Mouse (Mus musculus) large intestine, adult 2 months (tissue): Measurements from ENCODE around the gene Itk. TPM values are rescaled to one million over a fixed set of nuclear protein-coding genes. Genes with fewer than 3 reads are reported as not detected.

Experiments
- DNase-seq: peaks from one replicate; pipeline ENCODE4 v3.0.0-alpha.2; 2012; ENCODE audit warnings: low read depth, low spot score
- WGBS: fragments of 180-500 bp; shearing (Covaris S2); methylation state at CpG from one replicate; pipeline ENCODE4 v1.1.7; 2018; 5-methylcytosine and 5-hydroxymethylcytosine counted together
- polyA plus RNA-seq: library from polyadenylated mRNA; depleted of rRNA; stranded (reverse); fragments of >200 nt; gene quantifications from 2 replicates; pipeline ENCODE4 v1.2.3, GENCODE M21; 2012; rRNA removed

Itk gene
- polyA plus RNA-seq, 1 experiment, result 1.2 TPM

DNA sequence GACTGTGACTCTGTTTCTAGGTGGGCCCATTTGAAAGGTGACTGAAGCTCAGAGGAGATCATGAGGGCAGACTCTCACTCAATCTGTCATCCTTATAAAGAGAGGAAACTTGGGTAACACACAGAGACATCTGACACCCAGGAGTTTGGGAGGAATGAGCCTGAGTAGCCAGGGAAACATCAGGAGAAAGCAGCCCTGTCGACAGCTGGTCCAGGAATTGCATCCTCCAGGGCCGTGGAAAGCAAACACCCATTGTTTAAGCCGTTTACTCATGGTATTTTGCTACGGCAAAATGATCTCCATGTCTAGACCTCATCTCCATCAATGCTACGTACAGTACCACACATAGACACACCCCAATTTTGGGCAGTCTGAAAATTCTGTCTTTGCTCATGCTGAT is 101.2 kb downstream of the Itk start:
- no peak for DNase-seq
- 68% methylated on average over 5 of the region's 5 CpGs for WGBS

DNA sequence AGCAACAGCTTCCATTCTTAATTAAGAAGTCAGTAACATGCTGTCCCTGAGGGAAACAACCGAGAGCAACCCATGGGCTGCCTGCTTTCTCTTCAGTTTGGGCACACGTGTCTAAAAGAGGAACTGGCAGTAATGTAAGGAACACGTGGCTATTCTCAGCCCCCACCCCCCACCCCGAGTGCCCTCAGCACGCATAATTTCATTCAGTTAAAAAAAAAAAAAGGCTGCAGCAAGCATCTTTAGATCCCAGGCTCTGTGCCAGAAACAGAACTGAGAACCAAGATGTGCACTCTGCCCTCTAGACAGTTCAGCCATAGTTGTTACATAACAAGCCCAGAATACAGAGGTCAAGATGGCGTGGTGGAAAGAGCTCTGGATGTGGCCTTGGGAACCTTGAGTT is 102.5 kb downstream of the Itk start:
- DNase-seq, result no peak
- 52% methylated on average over 6 of the region's 6 CpGs for WGBS

DNA sequence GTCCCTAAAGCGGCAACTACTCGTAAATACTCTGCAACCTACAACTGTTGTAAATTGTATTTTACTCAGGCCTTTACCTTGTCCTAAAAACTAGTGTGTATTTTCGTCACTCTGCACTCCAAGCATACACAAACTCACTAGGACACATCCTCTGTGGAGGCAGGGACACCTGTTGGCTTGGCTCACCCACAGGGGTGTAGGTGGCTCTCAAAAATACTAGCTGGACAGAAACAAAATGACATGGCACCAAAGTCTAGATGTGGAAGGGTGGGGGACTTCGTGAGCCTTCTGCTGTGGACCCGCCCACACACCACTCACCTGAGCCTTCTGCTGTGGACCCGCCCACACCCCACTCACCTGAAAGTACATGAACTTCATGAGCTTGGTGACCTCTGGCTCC is 105.5 kb downstream of the Itk start:
- 82% methylated on average over 6 of the region's 6 CpGs for WGBS

DNA sequence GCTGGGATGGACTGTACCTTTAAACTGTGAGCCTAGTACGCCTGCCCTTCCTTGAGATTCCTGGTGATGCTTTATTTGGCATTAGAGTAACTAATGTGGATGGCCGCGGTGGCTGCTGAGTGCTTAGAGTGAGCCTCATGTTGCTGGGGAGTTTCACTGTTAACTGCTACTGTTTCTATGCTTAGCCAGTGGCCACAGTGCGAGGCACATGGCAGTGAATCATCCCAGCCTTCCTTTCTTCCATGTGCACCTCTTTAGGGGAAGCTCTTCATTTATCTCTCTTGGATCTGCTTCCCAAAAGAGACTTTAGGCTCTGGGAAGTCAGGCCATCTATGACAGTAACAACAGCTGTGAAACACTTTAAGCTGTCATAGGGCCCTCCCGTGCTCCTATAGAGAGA is 106.7 kb downstream of the Itk start:
- WGBS, result 89% methylated on average over 5 of the region's 5 CpGs
- DNase-seq, result no peak

More for the DNA sequence above, 105.5 kb downstream of the Itk start:
- DNase-seq, result no peak

DNA sequence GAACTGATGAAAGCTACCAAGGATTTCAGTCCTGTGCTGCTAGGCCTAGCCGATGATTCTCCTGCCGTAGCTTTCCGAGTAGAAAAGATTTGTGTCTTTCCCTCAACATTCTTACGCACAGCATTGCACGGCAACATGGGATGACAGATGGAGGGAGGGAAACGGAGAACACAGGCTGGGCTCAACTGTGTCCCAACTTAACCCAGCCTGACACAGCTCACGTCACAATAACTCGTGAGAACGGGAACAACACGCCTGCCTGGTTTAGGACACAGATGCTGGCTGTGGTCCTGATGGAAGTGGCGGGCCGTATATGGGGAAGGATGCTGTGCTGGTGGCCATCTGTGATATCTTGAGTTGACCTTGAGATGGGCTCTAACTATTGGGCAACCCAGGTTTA is 110.6 kb downstream of the Itk start:
- WGBS, result 94% methylated on average over 12 of the region's 12 CpGs
- DNase-seq, result no peak

DNA sequence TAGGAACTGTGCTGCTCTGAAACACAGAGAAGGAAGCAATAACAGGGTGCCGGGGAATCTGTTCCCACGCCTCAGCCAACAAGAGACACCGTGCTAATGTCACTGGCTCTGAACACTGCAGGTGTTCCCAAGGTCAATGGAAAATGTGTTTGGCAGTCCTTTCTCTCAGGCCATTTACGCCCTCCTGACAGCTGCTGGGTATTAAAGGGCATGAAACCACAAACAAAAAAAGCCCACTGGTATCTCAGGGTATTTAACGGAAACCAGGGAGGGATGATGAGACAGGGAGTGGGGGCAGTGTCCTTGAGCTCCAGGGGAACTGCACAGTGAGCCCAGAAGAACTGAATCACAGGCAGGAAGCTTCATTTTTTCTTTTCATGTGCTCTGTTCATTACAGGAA is 111.2 kb downstream of the Itk start:
- WGBS, result 59% methylated on average over 5 of the region's 5 CpGs
- DNase-seq, result no peak

DNA sequence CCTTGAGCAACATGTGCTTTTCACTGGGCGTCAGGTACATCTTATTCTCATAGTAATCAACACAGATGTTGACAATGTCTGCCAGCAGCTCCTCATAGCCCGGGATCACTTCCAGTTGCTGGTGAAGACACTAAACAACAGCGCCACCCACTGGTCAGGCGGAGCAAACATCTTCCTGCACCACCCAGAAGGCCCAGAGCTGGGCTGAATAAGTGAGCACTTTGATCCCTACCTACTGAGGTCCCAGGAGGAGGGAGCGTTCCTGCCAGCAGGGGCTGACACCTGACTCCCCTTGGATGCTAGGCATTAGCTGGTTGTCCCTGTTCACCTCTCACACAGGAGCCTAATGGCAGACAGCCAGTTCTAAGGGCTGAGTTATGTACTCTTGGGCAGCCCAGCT is 112.5 kb downstream of the Itk start:
- 44% methylated on average over 5 of the region's 5 CpGs for WGBS
- no peak for DNase-seq

DNA sequence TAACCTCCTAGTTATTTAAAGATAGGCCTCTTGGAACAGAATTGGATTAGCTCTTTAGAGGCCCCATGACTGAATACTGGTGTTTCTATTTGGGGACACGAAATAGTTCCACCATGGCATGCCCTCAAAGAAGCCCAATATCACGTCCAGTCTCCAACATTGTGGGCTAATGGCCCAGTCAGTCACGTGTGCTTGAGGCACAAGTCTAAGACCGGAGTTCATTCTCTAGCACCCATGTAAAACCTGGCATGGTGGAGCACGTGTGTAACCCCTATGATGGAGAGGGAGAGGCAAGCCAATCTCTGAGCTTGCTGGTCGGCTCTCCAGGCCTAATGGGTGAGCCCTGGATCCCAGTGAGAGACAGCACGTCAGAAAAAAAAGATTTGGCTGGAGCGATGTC is 113.1 kb downstream of the Itk start:
- no peak for DNase-seq
- 88% methylated on average over 8 of the region's 8 CpGs for WGBS

DNA sequence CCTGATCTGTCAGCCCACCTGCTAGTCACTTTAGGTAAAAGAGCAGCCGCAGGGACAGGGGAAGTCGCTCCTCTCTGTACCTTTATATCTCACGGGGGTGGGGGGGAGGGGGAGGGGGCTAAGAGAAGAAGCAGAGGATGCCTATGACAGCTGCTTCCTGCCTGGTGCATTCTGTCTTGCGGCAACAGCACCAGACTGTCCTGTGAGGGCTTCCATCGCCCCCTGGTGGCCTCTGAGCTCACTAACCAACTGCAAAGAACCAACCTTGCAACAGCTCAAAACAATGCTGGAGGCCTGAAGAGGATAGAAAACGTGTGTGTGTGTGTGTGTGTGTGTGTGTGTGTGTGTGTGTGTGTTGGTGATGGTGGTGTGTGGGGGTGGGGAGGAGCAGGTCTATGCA is 114.0 kb downstream of the Itk start:
- no peak for DNase-seq
- WGBS, result 14% methylated on average over 6 of the region's 6 CpGs

Other genes with a start within 250 kb of the Itk start
- gene Nipal4, start 223.0 kb downstream of the Itk start, polyA plus RNA-seq, result 1.0 and 1.2 TPM in 2 replicates
- not detected in 2 replicates for gene Fndc9, start 154.0 kb downstream of the Itk start, polyA plus RNA-seq
- 3.7 and 5.2 TPM in 2 replicates for gene Cyfip2, start 76.7 kb downstream of the Itk start, polyA plus RNA-seq
- 0.04 and 0.29 TPM in 2 replicates for gene Fam71b, start 7.0 kb upstream of the Itk start, polyA plus RNA-seq
- gene Med7, start 47.4 kb upstream of the Itk start, polyA plus RNA-seq, result 7.4 and 10.5 TPM in 2 replicates
- gene Havcr2, start 65.4 kb upstream of the Itk start, polyA plus RNA-seq, result 0.41 and 0.67 TPM in 2 replicates
- not detected in 2 replicates for gene Gm12169, start 134.7 kb upstream of the Itk start, polyA plus RNA-seq
- not detected in 2 replicates for gene BC053393, start 182.0 kb upstream of the Itk start, polyA plus RNA-seq
- not detected in 2 replicates for gene Dppa1, start 239.7 kb upstream of the Itk start, polyA plus RNA-seq